Mouse (Mus musculus) testis, adult 2 months (tissue): ENCODE data around the gene Zbtb48. TPM values are rescaled to one million over a fixed set of nuclear protein-coding genes. Genes with fewer than 3 reads are reported as not detected.

Experiments
- H3K27ac ChIP-seq: fragments of 200-500 bp; 2 replicates; pipeline ENCODE4 v1.5.1; 2012; ENCODE audit warnings: low read depth, low read length; ENCODE audit not compliant: control insufficient read depth, insufficient read depth
- H3K27me3 ChIP-seq: fragments of 200-500 bp; 2 replicates; pipeline ENCODE4 v1.6.1; 2012; ENCODE audit warnings: mild to moderate bottlenecking, low read length, moderate library complexity; ENCODE audit not compliant: control insufficient read depth, insufficient read depth
- H3K36me3 ChIP-seq: fragments of 200-500 bp; 2 replicates; pipeline ENCODE4 v1.6.1; 2012; ENCODE audit warnings: mild to moderate bottlenecking, low read length; ENCODE audit not compliant: control insufficient read depth, insufficient read depth
- H3K4me1 ChIP-seq: fragments of 200-500 bp; 2 replicates; pipeline ENCODE4 v1.6.1; 2012; ENCODE audit warnings: low read length; ENCODE audit not compliant: control insufficient read depth, insufficient read depth
- H3K4me3 ChIP-seq: fragments of 200-500 bp; 2 replicates; pipeline ENCODE4 v1.5.1; 2012; ENCODE audit warnings: low read depth, mild to moderate bottlenecking, low read length, moderate library complexity, mixed read lengths; ENCODE audit not compliant: control insufficient read depth
- CTCF ChIP-seq: fragments of 200-500 bp; IDR thresholded peaks from 2 replicates; pipeline ENCODE4 v1.5.1; 2012; ENCODE audit warnings: low read depth, mild to moderate bottlenecking, inconsistent platforms, low read length, moderate library complexity; ENCODE audit not compliant: control insufficient read depth, insufficient read depth, insufficient replicate concordance
- POLR2A ChIP-seq: fragments of 200-500 bp; IDR thresholded peaks from 2 replicates; pipeline ENCODE4 v1.6.1; 2012; ENCODE audit warnings: low read depth, mild to moderate bottlenecking, inconsistent platforms, low read length, moderate library complexity; ENCODE audit not compliant: control insufficient read depth
- polyA plus RNA-seq: library from polyadenylated mRNA; depleted of rRNA; stranded (reverse); fragments of >200 nt; gene quantifications from 2 replicates; pipeline ENCODE4 v1.2.3, GENCODE M21; 2012

Gene Zbtb48
- polyA plus RNA-seq, 1 experiment = 18.2 TPM

DNA sequence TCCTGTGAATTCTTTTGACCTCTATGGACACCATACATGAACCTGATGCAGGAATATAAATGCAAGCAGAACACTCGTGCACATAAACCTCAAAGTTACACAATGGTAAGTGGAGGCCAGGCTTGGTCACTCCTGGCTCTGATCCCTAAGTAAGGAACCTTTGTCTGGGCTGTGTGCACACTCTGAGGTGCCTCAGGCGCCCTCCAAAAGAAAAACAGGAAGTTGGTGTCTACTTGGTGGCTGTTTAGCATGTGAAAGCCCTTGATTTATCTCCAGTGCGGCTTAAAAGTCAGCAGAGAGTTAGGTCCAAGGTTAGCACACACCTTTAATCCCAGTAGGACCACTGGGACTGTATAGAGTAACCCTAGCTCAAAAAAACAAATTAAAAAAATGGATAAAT, 28.0 kb downstream of the Zbtb48 start:
- no peak overlapping the region for H3K4me3 ChIP-seq
- no peak overlapping the region for H3K27ac ChIP-seq
- TF ChIP-seq CTCF (no peak), POLR2A (no peak)
- H3K27me3 ChIP-seq = no peaks in the 10 kb centered on the region
- no peaks in the 10 kb centered on the region for H3K36me3 ChIP-seq
- no peaks in the 10 kb centered on the region; the same call in 1 of the 2 replicates for H3K4me1 ChIP-seq

GRCm38 (mm10) chr4:151997701-151998100, 29.8 kb downstream of the Zbtb48 start:
- TF ChIP-seq CTCF (no peak), POLR2A (no peak)
- peak overlapping the region; percentile 98; the same call in 1 of the 2 replicates for H3K4me3 ChIP-seq
- no peaks in the 10 kb centered on the region for H3K27me3 ChIP-seq
- H3K4me1 ChIP-seq = no peaks in the 10 kb centered on the region; the same call in 1 of the 2 replicates
- no peaks in the 10 kb centered on the region for H3K36me3 ChIP-seq
- H3K27ac ChIP-seq = no peak overlapping the region

- TF ChIP-seq POLR2A (no peak), CTCF (no peak)
- H3K36me3 ChIP-seq = no peaks in the 10 kb centered on the region
- peak overlapping the region; percentile 98 for H3K4me3 ChIP-seq
- peaks cover 4% of the 10 kb centered on the region for H3K4me1 ChIP-seq
- no peaks in the 10 kb centered on the region for H3K27me3 ChIP-seq
- H3K27ac ChIP-seq = peak overlapping the region; percentile 94
Observed at GRCm38 (mm10) chr4:151996951-151997222, 30.6 kb downstream of the Zbtb48 start.

DNA sequence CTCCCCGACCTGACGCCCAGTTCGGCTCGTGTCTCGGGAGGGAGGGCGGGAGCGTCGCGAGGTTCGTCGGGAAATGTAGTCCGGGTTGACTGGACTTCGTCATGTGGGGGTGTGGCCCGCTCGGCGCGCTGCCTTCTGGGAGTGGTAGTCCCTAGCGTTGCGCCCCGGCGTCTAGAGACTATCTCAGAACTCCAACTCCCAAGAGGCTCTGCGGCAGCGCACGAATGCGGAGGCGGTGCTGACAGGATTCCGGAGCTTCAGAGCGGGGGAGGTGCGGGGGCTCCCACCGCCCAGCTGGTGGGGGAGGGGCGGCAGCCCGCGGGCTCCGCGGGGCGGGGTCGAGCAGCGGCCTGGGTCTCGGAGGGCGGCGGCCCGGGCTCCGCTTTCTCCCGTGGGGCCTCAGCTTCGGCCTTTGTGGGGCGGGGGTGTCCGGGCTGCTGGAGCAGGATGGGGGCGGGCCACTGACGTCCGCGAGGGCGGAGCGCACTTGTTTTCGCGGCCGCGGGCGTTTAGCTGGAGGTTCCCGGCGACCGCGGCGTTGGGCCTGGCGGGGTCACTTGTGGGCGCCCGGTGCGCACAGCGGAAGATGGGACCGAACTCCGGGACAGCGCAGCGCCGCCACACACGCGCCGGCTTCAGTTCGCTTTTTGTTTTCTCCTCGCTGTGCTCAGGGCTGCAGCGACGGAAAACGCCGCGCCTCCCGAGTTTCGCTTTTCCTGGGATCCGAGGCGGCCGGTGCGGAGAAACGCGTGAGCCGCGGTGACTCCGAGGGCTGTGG, 31.1 kb downstream of the Zbtb48 start, which contains the start of gene Phf13:
Gene Phf13 (minus strand): TSS at position 86 of the 778 bp plus-strand sequence.
- Histone ChIP-seq H3K4me3 (peak within 1 kb of the TSS; percentile 98), H3K36me3 (no peaks in the 10 kb centered on the region), H3K4me1 (peaks cover 4% of the 10 kb centered on the region), H3K27me3 (no peaks in the 10 kb centered on the region), H3K27ac (peak within 1 kb of the TSS; percentile 97)
- TF ChIP-seq POLR2A (peak; percentile 86), CTCF (no peak)

- no peaks in the 10 kb centered on the region for H3K36me3 ChIP-seq
- H3K27ac ChIP-seq = peak overlapping the region; percentile 97
- H3K4me3 ChIP-seq = peak overlapping the region; percentile 98
- peaks cover 4% of the 10 kb centered on the region for H3K4me1 ChIP-seq
- H3K27me3 ChIP-seq = no peaks in the 10 kb centered on the region
- TF ChIP-seq CTCF = no peak
Observed at GRCm38 (mm10) chr4:151995371-151996172, 31.9 kb downstream of the Zbtb48 start.

- no peaks in the 10 kb centered on the region for H3K27me3 ChIP-seq
- H3K36me3 ChIP-seq = no peaks in the 10 kb centered on the region
- peak overlapping the region; percentile 98 for H3K4me3 ChIP-seq
- TF ChIP-seq CTCF = no peak
- TF ChIP-seq POLR2A = no peak
- peaks cover 4% of the 10 kb centered on the region for H3K4me1 ChIP-seq
- H3K27ac ChIP-seq = peak overlapping the region; percentile 88
Observed at GRCm38 (mm10) chr4:151994228-151995171, 33.0 kb downstream of the Zbtb48 start.

DNA sequence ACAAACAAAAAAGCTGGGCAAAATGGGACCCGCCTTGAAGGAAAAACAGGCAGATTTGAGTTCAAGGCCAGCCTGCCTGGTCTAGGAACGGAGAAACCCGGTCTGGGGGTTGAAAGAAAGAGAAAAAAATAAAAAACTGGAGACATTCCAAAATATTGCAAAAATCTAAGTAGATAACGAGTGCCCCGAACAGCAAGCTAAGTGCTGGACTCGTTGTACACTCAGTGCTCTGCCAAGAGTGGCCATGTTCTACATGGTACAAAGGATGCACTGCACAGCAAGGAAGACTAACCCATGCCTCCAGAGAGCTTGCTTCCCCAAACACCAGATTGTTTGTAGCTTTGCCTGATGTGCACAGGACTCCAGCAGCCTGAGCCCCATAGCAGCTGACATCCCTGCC, 34.4 kb downstream of the Zbtb48 start:
- Histone ChIP-seq H3K27ac (peak overlapping the region; percentile 73), H3K4me3 (peak overlapping the region; percentile 8; the same call in 1 of the 2 replicates), H3K4me1 (peaks cover 13% of the 10 kb centered on the region), H3K36me3 (no peaks in the 10 kb centered on the region), H3K27me3 (no peaks in the 10 kb centered on the region)
- no peak for TF ChIP-seq CTCF
- TF ChIP-seq POLR2A = no peak; the same call in 1 of the 2 replicates
